Mouse (Mus musculus) forebrain, embryonic 13.5 days (tissue): Measurements from ENCODE around the gene Irf6. TPM values are rescaled to one million over a fixed set of nuclear protein-coding genes. Genes with fewer than 3 reads are reported as not detected.

Experiments
- ATAC-seq: fragments of 200-750 bp; cut with Nextera tagmentation; 2 replicates; pipeline ENCODE4 v1.8.0; 2017
- H3K27ac ChIP-seq: fragments of 300-500 bp; sonication (generic); 2 replicates; pipeline ENCODE4 v1.5.1; 2015; ENCODE audit warnings: inconsistent platforms, mild to moderate bottlenecking, moderate library complexity
- H3K27me3 ChIP-seq: fragments of 300-500 bp; sonication (generic); 2 replicates; pipeline ENCODE4 v1.6.1; 2015; ENCODE audit warnings: mild to moderate bottlenecking, inconsistent platforms
- H3K36me3 ChIP-seq: fragments of 300-500 bp; sonication (generic); 2 replicates; pipeline ENCODE4 v1.6.1; 2015; ENCODE audit warnings: mild to moderate bottlenecking, inconsistent platforms; ENCODE audit not compliant: poor library complexity, severe bottlenecking
- H3K4me1 ChIP-seq: fragments of 300-500 bp; sonication (generic); 2 replicates; pipeline ENCODE4 v1.6.1; 2015; ENCODE audit warnings: inconsistent platforms
- H3K4me2 ChIP-seq: fragments of 300-500 bp; sonication (generic); 2 replicates; pipeline ENCODE4 v1.6.1; 2015; ENCODE audit warnings: inconsistent platforms, mild to moderate bottlenecking, moderate library complexity
- H3K4me3 ChIP-seq: fragments of 300-500 bp; sonication (generic); 2 replicates; pipeline ENCODE4 v1.5.1; 2015; ENCODE audit warnings: mild to moderate bottlenecking, inconsistent platforms
- H3K9ac ChIP-seq: fragments of 300-500 bp; sonication (generic); 2 replicates; pipeline ENCODE4 v1.6.1; 2015; ENCODE audit warnings: mild to moderate bottlenecking, inconsistent platforms
- H3K9me3 ChIP-seq: fragments of 300-500 bp; sonication (generic); replicated peaks from 2 replicates; pipeline ENCODE4 v1.6.1; 2016; ENCODE audit warnings: inconsistent platforms
- WGBS: fragments of 180-500 bp; shearing (Covaris S2); methylation state at CpG from one replicate; pipeline ENCODE4 v1.1.7; 2015; 5-methylcytosine and 5-hydroxymethylcytosine counted together
- polyA plus RNA-seq: library from polyadenylated mRNA; unstranded; fragments of >200 nt; fragmentation: Nextera tagmentation; extraction: Ambion mirVana; gene quantifications from 2 replicates; pipeline ENCODE4 v1.2.1, GENCODE M21; 2015

Irf6 gene
- polyA plus RNA-seq, 1 experiment from 2014 or later: 0.79 TPM

DNA sequence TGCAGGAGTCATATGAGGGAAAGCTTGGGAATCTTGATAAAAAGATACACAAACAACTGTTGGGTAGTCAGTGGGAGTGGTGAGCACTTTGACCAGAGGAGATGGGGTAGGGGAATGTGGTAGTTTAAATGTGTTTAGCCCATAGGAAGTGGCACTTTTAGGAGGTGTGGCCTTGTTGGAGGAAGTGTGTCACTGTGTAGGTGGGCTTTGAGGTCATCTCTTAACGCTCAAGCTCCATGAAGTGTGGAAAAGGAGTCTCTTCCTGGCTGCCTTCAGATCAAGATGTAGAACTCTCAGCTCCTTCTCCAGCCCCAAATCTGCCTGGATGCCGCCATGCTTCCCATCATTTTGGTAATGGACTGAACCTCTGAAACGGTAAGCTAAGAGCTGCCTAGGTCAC is 54.6 kb downstream of the Irf6 start, which contains the start of gene Lamb3:
Lamb3 (plus strand) TSS at position 197 of the 400 bp plus-strand sequence.
- Histone ChIP-seq H3K27ac (no peak within 1 kb of the TSS), H3K9me3 (no peaks in the 10 kb centered on the region), H3K27me3 (no peaks in the 10 kb centered on the region), H3K9ac (no peak within 1 kb of the TSS), H3K36me3 (no peaks in the 10 kb centered on the region), H3K4me1 (no peaks in the 10 kb centered on the region), H3K4me3 (no peak within 1 kb of the TSS), H3K4me2 (no peak within 1 kb of the TSS)
- WGBS: 95% methylated on average over 3 of the region's 3 CpGs
- ATAC-seq: no peak

DNA sequence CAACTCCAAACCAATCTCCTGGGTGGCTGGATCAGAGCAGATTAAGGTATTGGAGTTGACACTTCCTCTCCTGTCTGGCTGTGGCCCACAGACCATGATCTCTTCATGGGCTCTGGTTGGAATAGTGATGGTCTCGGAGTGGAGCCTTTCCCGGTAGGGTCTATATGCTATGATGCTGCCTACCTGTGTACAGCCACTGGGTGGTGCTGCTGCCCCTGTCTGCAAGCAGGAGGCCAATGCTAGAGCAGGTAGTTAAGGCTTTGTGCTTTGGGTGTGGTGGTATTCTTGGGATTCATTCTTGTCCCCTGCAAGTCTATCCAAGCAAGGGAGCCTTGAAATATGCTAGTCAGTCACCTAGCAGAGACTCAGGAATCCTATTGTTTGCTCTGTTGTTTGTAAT is 55.3 kb downstream of the Irf6 start:
- Histone ChIP-seq H3K4me1 (no peaks in the 10 kb centered on the region), H3K27ac (no peak overlapping the region), H3K27me3 (no peaks in the 10 kb centered on the region), H3K4me2 (no peak overlapping the region), H3K4me3 (no peak overlapping the region), H3K9me3 (no peaks in the 10 kb centered on the region), H3K36me3 (no peaks in the 10 kb centered on the region), H3K9ac (no peak overlapping the region)
- WGBS: 46% methylated on average over 2 of the region's 2 CpGs
- 0 out of 2 replicates have a peak, but pooled peaks have one; percentile 36 for ATAC-seq

DNA sequence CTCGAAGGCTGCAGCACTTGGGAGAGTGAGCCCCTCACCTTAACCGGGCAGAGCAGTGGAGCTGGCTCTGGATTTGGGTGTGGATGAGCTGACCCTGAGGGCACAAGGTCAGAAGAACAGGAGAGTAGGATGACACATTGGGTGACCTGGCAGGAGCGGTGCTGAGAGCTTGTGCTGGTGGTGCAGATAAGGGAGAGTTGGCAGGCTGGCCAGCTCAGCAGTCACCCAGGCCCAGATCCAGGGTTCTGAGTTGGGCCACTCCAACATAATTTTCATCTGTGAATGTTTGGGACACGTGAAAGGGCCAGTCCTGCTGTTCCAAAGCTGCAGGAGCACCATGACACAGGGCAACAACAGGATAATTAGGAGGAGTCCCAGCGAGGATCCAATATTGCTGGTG is 58.5 kb downstream of the Irf6 start:
- no peak overlapping the region for H3K4me2 ChIP-seq
- no peak for ATAC-seq
- no peaks in the 10 kb centered on the region for H3K27me3 ChIP-seq
- H3K36me3 ChIP-seq: no peaks in the 10 kb centered on the region
- no peak overlapping the region for H3K4me3 ChIP-seq
- no peaks in the 10 kb centered on the region for H3K4me1 ChIP-seq
- no peaks in the 10 kb centered on the region for H3K9me3 ChIP-seq
- H3K9ac ChIP-seq: no peak overlapping the region
- 84% methylated on average over 5 of the region's 5 CpGs for WGBS
- H3K27ac ChIP-seq: no peak overlapping the region

DNA sequence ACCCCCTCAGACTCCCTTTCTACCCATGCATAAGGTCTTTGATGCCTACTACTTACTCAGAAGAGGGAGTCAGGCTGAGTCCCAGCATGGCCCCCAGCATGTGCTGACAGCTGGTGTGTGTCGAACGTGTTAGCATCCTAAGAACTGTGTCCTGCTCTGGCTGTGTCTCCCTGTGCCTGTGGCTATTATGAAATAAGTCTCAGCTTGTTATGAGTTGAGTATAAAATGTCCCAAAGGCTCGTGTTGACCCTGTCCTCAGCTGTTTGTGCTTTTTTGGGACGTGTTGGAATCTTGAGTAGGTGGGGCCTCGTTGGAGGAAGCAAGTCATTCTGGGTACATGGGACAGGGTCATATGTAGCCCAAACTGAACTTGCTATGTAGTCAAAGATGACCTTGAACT is 61.1 kb downstream of the Irf6 start:
- Histone ChIP-seq H3K4me2 (no peak overlapping the region), H3K36me3 (no peaks in the 10 kb centered on the region), H3K27me3 (no peaks in the 10 kb centered on the region), H3K9ac (no peak overlapping the region), H3K9me3 (no peaks in the 10 kb centered on the region), H3K27ac (no peak overlapping the region), H3K4me3 (no peak overlapping the region), H3K4me1 (no peaks in the 10 kb centered on the region)
- ATAC-seq: no peak
- WGBS: 80% methylated on average over 5 of the region's 5 CpGs

DNA sequence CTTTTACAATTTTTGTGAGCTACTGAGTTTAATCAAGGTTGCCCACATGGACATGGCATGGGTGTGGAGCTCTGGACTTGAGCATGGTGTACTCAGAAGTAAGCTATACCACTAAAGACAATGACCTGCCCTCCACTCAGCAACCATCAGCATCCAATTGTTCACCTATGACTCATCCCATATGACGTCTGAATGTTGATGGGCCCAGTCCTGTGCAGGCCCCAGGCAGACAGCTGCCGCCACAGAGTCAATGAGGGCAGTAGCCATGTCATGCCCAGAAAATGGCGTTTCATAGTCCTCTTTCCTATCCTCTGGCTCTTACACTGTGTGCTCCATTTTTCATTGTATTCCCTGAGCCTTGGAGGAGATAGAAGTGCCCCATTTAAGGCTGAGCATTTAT is 63.1 kb downstream of the Irf6 start:
- H3K27me3 ChIP-seq: no peaks in the 10 kb centered on the region
- no peak for ATAC-seq
- H3K4me3 ChIP-seq: no peak overlapping the region
- H3K27ac ChIP-seq: no peak overlapping the region
- H3K36me3 ChIP-seq: no peaks in the 10 kb centered on the region
- 74% methylated on average over 3 of the region's 3 CpGs for WGBS
- no peaks in the 10 kb centered on the region for H3K9me3 ChIP-seq
- no peak overlapping the region for H3K4me2 ChIP-seq
- no peaks in the 10 kb centered on the region for H3K4me1 ChIP-seq
- H3K9ac ChIP-seq: no peak overlapping the region

DNA sequence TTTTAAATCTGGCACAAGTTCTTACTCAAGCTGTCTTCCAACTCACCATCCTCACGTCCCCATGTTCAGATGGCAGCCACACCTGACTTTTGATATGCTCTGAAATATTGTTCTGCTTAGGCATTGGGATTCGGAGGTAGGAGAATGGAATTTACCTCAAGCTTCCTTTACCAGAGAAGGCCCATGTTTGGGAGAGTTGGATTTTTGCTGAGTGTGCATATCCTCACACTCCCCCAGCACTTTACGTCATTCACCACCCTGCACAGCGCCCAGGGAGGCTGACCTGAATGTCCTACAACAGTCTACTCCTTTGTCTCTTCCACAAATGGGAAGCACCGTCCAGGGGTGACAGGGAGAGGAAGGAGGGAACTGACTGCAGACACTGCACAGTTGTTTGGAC is 67.5 kb downstream of the Irf6 start:
- Histone ChIP-seq H3K36me3 (no peaks in the 10 kb centered on the region), H3K27me3 (no peaks in the 10 kb centered on the region), H3K4me1 (peaks cover 3% of the 10 kb centered on the region), H3K9ac (no peak overlapping the region), H3K9me3 (no peaks in the 10 kb centered on the region), H3K4me2 (no peak overlapping the region), H3K27ac (no peak overlapping the region), H3K4me3 (no peak overlapping the region)
- no peak for ATAC-seq
- 74% methylated on average over 5 of the region's 5 CpGs for WGBS

Other genes with a start within 250 kb of the Irf6 start
- 6.2 and 7.6 TPM in 2 replicates for gene Syt14, start 117.3 kb upstream of the Irf6 start, polyA plus RNA-seq
- 10.0 and 10.2 TPM in 2 replicates for gene Diexf, start 22.8 kb upstream of the Irf6 start, polyA plus RNA-seq
- gene A130010J15Rik, start 14.9 kb downstream of the Irf6 start, polyA plus RNA-seq: 12.2 and 14.5 TPM in 2 replicates
- 0.58 and 1.0 TPM in 2 replicates for gene Traf3ip3, start 48.6 kb downstream of the Irf6 start, polyA plus RNA-seq
- gene Lamb3, start 54.6 kb downstream of the Irf6 start, polyA plus RNA-seq: 0.32 and 0.55 TPM in 2 replicates
- 0.17 TPM in 1 of 2 replicates, not detected in the other for gene Hsd11b1, start 111.0 kb downstream of the Irf6 start, polyA plus RNA-seq
- 4.4 and 6.1 TPM in 2 replicates for gene G0s2, start 120.1 kb downstream of the Irf6 start, polyA plus RNA-seq
- 26.7 and 30.0 TPM in 2 replicates for gene Camk1g, start 217.2 kb downstream of the Irf6 start, polyA plus RNA-seq